Mouse (Mus musculus): ENCODE results near the gene 5530401A14Rik.

5530401A14Rik gene

DNA sequence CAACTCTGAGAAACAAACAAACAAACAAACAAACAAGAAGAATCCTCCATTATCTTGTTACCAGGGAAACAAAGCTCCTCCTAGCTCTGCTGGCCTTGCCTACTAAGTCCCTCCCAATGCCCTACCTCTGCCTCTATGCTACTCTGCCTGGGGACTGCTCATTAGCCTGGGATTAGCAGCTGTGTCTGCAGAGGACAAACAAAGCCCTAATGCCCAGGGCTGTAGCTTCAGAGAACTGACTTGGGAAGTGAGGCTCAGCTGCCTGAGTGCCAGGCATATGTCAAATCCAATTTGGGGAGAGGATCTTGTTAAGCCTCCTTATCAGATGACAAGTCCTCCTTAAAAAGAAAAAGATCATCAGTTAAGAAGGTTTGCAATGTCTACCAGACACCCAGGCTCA, 65.9 kb downstream of the 5530401A14Rik start:
- CTCF ChIA-PET, result no interaction called here

DNA sequence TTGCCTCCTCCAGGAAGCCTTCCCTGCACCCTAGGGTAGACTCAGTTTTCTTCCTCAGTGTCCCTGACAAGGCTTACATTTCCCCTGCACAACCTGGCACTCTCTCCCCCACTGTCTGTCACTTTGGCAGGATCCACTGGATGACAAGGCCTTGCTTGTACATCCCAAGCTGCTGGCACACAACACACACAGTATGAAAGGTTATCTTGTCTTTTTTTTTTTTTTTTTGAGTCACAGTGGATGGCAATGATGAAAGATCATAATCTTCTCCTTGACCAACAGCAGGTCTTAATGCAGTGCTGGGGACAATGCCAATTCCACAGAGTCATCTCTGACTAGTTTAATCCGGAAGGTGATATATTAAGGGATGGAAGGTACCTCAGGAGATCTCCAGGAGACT, 77.0 kb downstream of the 5530401A14Rik start:
- CTCF ChIA-PET, result no interaction called here

GRCm38 (mm10) chr11:81940988-81941387, 80.5 kb downstream of the 5530401A14Rik start:
- CTCF ChIA-PET, result no interaction called here

GRCm38 (mm10) chr11:81942167-81942566, 81.7 kb downstream of the 5530401A14Rik start:
- CTCF ChIA-PET, result no interaction called here

Measured in spleen, embryonic (tissue).